Mouse (Mus musculus) thymus, postnatal 36 days (tissue): Measurements from ENCODE around the gene Setdb1.

Experiments
- DNase-seq, 2 experiments: peaks; one replicate each; pipeline ENCODE4 v3.0.0; 2022; ENCODE audit warnings: mixed read lengths in 2 of 2

Gene Setdb1

DNA sequence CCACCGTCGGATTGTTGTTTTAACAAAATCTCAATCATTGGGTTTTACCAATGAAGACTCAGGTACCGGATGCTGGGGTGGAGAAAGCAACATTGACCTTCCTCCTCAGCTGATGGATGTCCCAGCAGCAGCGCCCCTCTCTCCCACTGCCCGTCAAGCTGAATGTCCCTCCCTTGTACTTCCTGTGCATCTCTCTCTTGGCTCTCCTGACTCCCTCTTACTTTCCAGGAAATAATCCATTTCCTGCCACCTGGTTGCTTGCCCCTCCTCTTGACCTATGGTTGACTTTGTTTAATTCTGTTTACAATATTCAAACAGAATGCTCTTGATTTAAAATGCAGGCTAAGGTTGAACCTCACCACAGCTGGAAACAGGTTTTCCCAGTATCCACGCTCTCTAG, 66.8 kb downstream of the Setdb1 start:
- no peak for DNase-seq

DNA sequence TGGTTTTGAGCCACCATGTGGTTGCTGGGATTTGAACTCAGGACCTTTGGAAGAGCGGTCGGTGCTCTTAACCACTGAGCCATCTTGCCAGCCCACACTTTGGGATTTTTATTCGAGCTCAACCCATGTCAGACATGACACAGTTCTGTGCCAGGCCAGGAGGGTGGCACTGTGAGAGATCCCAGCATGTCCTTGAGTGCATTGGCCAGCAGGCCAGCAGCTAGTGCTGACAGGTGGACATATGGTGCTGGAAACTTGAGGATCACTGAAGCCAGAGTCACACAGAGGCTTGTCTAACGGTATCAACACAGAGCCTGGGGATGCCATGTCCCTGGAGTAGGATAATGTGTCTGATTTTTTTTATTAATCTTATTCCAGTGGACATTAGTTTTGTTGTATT, 67.6 kb downstream of the Setdb1 start:
- DNase-seq: no peak

DNA sequence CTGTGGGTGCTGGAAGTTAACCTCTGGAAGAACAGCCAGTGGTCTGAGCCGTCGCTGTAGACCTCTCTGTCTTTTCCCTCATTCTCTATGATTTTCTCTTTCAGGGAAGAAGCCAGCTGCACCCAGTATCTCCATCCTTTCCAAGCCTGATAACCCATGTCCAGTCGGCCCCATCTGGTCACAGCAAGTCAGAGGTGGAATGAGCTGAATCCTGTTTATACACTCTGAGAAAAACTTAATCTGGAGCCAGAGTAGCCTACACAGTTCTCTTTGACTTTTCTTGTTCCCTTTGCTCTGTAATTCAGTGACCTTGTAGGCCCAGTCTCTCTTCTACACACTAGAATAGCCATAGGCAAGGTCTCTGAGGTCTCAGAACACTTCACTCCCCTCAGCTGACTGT, 69.5 kb downstream of the Setdb1 start:
- DNase-seq: no peak

DNA sequence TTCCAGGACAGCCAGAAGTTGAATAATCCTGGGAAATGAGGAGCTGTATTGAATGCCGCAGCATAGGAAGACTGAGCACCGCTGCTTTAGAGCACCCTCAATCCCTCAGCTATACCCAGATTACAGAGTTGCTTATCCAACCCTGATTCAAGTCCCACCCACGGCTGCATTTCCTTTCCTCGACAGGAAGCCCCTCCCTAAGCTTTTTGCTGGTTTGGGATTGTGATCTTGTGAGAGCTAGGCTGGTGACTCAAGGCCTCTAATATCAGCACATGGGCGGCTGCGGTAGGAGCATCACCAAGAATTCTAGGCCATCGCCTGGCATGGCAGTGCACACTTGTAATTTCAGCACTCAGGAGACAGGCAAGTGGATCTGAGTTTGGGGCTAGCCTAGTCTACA, 70.5 kb downstream of the Setdb1 start:
- DNase-seq: no peak

DNA sequence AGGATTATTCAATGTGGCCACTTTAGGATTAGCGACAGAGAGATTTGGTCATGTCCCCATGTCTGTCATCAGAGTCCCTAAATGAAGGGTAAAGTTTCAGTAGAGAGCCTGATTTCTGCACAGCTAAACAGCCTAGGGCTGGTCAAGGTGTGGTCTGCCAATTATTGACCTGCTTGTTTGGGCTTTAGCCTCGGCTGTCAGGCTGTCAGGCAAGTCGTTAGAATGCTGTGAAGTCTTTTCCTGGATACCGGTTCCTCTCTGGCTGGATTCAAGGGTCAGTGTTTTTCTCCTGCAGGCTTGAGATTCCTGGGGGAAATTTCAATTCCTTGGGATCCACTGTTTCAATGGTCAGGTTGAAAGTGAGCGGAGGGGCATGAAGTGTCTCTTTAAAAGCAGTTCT, 71.0 kb downstream of the Setdb1 start:
- no peak for DNase-seq

DNA sequence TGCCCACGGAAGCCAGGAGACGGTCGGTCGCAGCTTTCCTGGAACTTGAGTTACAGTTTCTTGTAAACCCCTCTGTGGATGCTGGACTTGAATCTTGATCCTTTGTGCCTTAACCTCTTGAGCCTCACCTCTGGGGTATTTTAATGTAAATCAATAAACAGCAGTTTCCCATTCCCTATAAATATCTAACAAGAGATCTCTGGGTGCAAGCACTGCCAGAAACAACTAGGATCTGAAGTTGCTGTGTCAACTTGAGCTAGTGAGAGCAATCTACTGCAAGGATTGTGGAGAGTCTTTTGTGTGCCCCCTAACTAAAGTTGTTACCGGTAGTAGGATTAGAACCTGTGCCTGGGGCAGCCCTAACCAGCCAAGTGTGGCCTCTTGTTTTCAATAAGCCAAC, 71.6 kb downstream of the Setdb1 start:
- no peak for DNase-seq

DNA sequence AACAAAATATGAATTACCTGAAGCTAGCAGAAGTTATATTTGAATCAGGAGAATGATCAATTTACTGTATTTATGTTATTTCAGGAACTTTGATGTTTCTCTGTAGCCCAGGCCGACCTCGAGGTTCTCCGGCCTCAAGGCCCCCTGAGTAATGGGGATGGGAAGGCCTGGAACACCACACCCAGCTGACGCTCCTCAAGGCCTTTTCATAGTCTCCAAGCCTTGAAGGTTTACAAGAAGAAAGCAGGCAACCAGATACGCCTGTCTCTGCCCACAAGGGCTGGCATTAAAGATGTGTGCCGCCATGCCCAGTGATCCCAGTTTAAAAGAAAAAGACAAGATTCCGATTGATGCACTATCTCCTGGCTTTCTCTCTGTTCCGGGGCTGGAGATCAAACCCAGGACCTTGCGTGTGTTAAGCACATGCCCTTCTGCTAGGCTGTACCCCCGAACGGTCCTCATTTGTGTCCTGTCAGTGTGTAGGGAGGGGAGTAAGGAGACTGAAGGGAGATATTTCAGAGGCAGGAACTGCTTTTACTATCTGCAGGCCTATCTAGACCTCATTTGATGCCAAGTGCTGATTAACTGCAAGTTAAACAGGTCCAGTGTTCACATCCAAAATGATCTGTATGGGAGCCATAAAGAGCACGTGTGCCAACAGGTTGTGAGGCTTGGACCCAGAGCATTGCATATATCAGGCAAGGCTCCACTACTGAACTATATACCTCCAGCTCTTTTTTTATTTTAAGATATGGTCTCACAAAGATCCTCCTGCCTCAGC, 72.3 kb downstream of the Setdb1 start:
- no peak for DNase-seq

DNA sequence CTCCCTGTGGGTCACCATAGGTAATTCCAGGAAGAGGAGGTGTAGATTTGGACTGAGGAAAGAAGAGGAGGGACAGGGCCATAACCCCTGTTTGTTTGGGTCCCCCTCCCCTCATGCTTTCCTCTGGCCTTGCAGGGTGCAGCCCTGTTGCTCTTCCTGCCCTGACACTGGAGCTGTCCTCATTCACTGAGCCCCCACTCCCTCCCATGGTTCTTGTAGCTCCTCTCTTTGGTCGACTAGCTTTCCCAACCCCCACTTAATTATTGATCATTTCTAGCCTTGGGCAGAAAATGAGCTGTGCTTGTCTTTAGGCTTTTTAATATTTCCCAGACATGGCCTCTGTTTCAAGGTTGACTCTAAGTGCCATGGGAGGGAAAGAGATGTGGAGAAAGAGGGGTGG, 72.9 kb downstream of the Setdb1 start:
- DNase-seq: peak in 1 of 2 experiments; percentile 11

DNA sequence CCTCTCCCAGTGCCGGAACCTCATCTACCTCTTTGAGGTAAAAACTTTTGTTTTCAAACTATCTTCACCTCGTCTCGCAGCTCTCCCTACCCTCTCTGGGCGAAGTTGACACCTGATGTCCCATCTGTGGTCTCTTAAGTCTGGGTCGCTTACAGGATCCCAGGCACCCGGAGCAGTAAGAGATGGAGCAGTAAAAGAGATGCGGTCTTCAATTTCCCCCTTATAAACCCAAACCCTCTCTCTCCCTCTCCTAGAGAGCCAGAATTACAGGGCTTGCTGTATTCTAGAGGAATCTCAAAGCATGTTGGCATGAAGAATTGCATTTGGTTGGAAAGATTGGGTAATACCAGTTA, 73.4 kb downstream of the Setdb1 start:
- DNase-seq: no peak

DNA sequence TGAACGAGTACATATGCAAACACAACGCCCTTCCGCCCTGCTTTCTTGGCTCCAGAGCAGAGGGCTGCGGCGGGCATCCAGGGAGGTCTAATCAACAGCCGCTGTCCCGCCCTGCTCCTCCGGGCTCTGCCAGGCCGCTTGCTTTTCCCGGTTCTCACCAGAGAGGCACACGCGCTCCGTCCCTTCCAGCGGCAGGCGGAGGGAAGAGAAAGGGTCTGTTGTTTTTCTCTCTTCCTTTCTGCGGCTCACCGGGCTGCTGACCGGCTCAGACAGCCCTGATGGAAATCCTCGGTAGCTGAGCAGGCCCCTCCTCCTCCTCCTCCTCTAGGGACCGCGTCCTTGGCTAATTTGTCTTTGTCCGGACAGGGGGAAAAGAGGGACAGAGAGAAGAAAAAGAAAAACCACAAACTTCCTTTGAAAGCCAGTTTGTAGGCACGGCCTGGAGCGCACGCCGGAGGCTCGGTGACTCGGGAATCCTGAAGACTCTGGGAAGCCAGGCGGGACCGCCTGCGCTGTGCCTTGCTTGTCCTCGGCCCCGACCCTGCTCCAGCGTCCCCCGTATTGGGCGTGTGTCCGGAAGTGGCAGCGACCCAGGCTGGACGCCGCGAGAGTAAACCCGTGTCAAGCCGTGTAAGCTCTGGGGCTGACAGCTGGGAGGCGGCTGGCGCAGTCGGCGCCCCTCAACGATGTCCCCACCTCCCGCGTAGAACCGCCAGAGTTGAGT, 74.0 kb downstream of the Setdb1 start:
- peak; percentile 60 to 70 for DNase-seq

DNA sequence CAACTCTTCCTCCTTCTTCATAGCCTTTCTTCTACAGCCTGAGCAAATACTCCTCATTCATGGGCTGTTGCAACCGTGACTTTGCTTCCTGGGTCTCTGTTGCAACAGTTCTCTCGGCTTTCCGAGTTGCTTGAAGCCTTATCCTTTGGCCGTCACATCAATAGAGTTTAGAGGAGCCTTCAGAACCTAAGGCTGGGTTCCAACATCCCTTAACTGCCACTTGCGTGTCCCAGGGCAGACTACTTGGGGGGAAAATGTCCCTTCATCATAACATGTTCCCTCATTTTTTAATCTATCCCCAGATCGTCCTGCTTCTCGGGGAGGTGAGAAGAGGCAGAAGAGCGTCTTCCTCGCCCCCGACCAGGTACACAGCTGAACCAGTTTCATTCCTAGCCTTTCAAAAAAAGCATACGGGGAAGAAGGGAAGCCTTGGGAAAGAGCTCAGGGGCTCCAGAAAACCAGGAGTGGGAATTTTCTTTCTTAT, 74.6 kb downstream of the Setdb1 start:
- DNase-seq: peak; percentile 55 to 56

DNA sequence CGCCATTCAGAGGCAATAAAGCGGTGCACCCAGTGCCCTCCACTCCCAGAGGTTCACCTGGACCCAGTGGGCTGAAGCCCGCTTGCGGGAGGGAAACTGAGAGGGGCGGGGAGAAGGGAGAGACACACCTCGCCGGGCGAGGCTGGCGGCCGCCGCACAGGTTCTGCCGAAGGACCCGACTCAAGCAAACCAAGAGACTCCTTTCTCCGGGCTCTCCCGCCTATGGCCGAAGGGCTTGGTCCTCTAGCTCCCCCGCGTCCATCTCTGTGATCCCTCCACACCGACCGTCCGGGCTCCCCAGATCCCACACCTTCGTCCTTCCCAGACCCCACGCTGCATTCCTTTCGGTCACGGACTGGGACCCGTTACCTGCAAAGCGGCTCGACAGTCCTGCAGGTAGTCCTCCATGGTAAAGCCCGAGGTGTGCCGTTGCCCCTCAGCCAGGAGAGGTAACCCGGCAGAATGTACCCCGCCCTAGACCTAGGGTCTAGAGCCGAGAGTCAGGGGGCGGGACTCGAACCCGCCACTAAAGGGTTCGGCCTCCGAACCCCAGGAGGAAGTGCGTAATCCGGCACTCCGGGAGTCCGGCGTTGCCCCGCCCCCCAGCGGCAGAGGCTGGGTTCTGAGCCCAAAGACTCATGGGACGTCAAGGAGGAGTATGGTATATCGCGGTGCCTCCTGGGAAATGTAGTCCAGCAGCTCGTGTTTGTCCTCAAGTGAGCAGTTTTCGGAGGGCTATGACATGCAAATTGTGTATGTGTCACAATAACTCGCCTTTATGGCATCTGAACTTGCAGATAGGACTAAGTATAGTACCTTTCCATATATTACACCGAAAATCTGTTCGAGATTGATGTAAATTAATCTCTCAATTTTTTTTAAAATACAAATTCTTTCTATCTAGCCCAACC, 75.5 kb downstream of the Setdb1 start, which contains the start of the genes Mindy1 and Prune1:
Gene Mindy1 (plus strand): TSS at position 130 of the 911 bp plus-strand sequence.
Gene Prune1 (minus strand): TSS at position 861 of the 911 bp plus-strand sequence.
- DNase-seq: peak; percentile 98 to 99

DNA sequence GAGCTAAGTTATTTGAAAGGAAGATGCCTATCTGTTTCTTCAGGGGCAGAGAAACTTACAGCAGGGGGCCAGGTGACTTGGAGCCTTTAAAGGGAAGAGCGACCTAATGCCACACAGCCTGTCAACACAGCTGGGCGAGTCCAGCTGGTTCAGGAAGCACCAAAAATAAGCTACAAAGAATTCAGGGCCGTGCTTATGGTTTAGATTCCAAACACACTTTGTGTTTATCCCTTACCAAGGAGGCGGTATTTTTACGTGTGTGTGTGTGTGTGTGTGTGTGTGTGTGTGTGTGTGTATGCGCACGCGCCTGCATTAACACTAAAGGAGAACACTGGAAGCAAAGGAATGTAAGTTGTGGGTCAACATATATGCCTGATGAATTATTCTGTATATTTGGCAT, 76.3 kb downstream of the Setdb1 start:
- peak; percentile 12 to 28 for DNase-seq

DNA sequence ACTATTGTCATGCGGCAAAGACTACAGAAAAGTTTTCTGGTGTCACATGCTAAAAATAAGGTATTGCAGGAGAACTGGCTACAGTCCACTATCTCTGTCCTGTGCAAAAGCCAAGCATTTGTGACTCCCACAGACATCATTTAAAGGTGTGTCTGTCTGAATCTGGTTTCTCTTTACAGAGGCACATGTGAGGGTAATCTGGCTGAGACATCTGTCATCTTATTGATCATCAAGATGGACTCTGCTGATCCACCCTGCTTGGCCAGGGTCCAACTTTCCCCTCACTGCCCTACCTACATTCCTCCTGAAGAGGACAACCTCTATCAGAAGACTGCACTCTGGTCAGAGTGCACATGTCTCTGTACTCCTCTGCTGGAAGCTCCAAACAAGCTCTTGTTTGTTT, 79.9 kb downstream of the Setdb1 start:
- no peak for DNase-seq

DNA sequence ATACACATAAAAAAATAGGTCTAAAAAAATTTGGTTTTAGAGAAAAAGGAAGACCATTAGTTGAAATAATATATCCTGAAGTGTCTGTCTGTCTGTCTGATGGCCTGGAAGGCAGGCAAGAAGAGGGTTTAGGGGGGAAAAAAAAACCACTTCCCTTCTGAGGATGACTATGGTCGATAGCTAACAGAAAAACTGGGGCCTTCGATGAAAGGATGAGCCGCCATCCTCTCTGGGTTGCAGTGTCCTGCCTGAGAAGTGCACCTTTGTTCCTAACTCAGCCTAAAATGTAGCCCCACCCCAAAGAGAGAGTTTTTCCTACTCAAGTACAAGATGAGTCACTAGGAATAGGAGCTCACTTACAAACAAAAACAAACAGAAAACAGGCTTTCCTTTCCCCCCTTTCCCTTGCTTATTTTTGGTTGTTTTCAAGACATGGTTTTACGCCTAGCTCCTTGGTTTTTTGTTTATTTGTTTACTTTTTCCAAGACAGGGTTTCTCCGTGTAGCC, 80.5 kb downstream of the Setdb1 start:
- no peak for DNase-seq

DNA sequence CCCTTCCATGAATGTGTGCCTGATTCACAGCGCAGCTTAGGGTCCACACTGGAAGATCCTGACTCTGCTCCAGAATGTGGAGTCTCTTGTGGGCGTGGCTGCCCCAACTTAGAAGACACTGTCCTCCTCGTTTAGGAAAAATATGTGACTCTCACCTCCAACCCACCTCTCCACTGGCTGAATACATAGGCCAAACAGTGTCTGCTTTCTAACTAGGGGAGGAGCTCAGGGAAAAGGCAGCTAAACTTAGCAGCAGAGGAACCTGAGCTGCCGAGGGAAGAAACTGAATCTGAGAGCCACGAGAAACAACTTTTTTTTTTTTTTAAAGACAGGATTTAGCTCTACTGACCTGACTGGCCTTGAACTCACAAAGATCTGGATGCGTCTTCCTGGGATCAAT, 81.8 kb downstream of the Setdb1 start:
- no peak for DNase-seq

DNA sequence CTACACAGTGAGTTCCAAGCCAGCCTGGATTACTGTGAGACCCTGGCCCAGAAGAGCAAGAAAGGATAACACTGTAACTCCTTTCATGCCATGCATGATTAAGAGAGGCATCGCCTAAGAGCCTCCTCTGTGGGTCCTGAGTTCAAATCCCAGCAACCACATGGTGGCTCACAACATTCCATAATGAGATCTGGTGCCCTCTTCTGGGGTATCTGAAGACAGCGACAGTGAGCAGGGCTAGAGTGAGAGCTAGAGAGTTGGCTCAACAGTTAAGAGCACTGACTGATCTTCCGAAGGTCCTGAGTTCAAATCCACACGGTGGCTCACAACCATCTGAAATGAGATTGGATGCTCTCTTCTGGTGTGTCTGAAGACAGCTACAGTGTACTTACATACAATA, 82.5 kb downstream of the Setdb1 start:
- DNase-seq: no peak
